Mouse (Mus musculus): ENCODE measurements around the gene Samd4. TPM values are rescaled to one million over a fixed set of nuclear protein-coding genes. Genes with fewer than 3 reads are reported as not detected.

Gene Samd4
- total RNA-seq, 2 experiments from 2014 or later: 39.4 to 46.3 TPM

GRCm38 (mm10) chr14:47000096-47000736 lies 117.6 kb downstream of the Samd4 start:
- no peak for DNase-seq

GRCm38 (mm10) chr14:47000786-47001761 lies 118.4 kb downstream of the Samd4 start:
- DNase-seq: no peak

GRCm38 (mm10) chr14:47004161-47004560 lies 121.5 kb downstream of the Samd4 start:
- peak; percentile 34 for DNase-seq

- DNase-seq: no peak
Observed at GRCm38 (mm10) chr14:47011171-47012139, 128.8 kb downstream of the Samd4 start.

- DNase-seq: no peak
Observed at GRCm38 (mm10) chr14:47015618-47016017, 133.0 kb downstream of the Samd4 start.

- no peak for DNase-seq
Observed at GRCm38 (mm10) chr14:47017658-47018057, 135.0 kb downstream of the Samd4 start.

GRCm38 (mm10) chr14:47020886-47021285 lies 138.2 kb downstream of the Samd4 start:
- no peak for DNase-seq

GRCm38 (mm10) chr14:47023529-47023928 lies 140.9 kb downstream of the Samd4 start:
- DNase-seq: no peak

GRCm38 (mm10) chr14:47027431-47028118 lies 144.9 kb downstream of the Samd4 start:
- DNase-seq: no peak

- DNase-seq: no peak
Observed at GRCm38 (mm10) chr14:47031542-47031941, 148.9 kb downstream of the Samd4 start.

GRCm38 (mm10) chr14:47032140-47032539 lies 149.5 kb downstream of the Samd4 start:
- no peak for DNase-seq

- no peak for DNase-seq
Observed at GRCm38 (mm10) chr14:47033423-47033822, 150.8 kb downstream of the Samd4 start.

- no peak for DNase-seq
Observed at GRCm38 (mm10) chr14:47041699-47042098, 159.0 kb downstream of the Samd4 start.

- DNase-seq: no peak
Observed at GRCm38 (mm10) chr14:47049051-47049450, 166.4 kb downstream of the Samd4 start.

- no peak for DNase-seq
Observed at GRCm38 (mm10) chr14:47051743-47052610, 169.3 kb downstream of the Samd4 start.

- no peak for DNase-seq
Observed at GRCm38 (mm10) chr14:47053101-47053500, 170.4 kb downstream of the Samd4 start.

GRCm38 (mm10) chr14:47053824-47054223 lies 171.2 kb downstream of the Samd4 start:
- DNase-seq: no peak

- no peak for DNase-seq
Observed at GRCm38 (mm10) chr14:47058969-47059368, 176.3 kb downstream of the Samd4 start.

- DNase-seq: no peak
Observed at GRCm38 (mm10) chr14:47065067-47065466, 182.4 kb downstream of the Samd4 start.

GRCm38 (mm10) chr14:47066901-47067300 lies 184.2 kb downstream of the Samd4 start:
- no peak for DNase-seq
